Mouse (Mus musculus) cerebellum, postnatal 10 days (tissue): Measurements from ENCODE around the gene Hdac10.

Experiments
- DNase-seq, 2 experiments: peaks; one replicate each; pipeline ENCODE4 v3.0.0; 2021; ENCODE audit warnings: mixed read lengths in 2 of 2

The Hdac10 gene

GRCm38 (mm10) chr15:89147895-89148294 is 19.4 kb upstream of the Hdac10 start:
- DNase-seq, result no peak

GRCm38 (mm10) chr15:89147456-89147855 is 19.0 kb upstream of the Hdac10 start:
- peak in 1 of 2 experiments; percentile 45 for DNase-seq

GRCm38 (mm10) chr15:89147024-89147423 is 18.5 kb upstream of the Hdac10 start:
- peak; percentile 59 to 70 for DNase-seq

- peak; percentile 77 to 79 for DNase-seq
Observed at GRCm38 (mm10) chr15:89146537-89146936, 18.0 kb upstream of the Hdac10 start.

- no peak for DNase-seq
Observed at GRCm38 (mm10) chr15:89145813-89146350, 17.4 kb upstream of the Hdac10 start.

- no peak for DNase-seq
Observed at GRCm38 (mm10) chr15:89144965-89145364, 16.5 kb upstream of the Hdac10 start.

- no peak for DNase-seq
Observed at GRCm38 (mm10) chr15:89143134-89143533, 14.6 kb upstream of the Hdac10 start.

DNA sequence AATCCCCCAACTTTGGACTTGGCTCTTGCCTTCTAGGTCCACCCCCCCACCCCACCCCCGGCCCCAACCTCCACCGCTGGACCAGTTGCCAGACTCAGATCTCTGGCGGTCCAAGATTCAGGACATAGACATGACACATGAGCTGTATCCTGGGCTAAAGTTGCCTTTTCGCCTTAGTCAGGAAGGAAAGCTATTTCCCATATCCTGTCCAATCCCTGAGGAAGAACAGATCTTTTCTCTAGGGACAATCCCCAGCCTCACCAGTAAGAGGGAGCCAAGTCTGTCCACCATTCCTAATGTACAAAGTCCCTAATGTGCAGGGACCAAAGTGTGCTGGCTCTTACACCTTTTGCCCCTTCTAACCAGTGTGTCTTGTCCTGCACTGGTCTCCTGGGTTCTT is 13.4 kb upstream of the Hdac10 start:
- no peak for DNase-seq

GRCm38 (mm10) chr15:89141443-89141842 is 12.9 kb upstream of the Hdac10 start:
- DNase-seq, result no peak

DNA sequence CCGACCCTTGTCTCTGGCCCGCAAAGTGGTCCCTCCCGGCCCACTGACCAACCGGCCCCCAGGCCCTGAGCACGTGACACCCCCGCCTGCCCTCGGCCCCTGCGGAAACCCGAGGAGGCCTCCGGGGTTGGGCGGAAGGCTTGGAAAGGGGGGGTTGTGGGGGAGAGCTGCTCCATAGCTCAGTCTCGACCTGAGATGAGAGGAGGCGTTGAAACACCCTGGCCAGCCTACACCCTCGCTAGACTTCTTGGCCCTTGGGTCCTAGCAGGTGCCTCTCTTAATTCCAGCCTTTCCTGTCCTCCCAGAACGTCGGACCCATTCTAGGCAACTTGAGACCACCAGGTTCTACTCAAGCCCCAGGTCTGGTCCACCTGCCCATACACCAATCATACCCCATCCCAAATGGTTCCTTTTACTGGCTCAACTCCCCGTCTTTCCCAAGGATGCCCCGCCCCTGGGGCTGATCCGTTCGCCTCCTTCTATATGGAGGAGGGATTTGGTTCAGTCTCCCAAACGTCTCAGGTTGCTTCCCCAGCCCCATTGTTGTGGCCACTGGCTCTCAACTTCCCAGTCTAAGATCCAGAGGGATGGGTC is 12.3 kb upstream of the Hdac10 start, which contains the start of gene Mapk12:
Gene Mapk12 (minus strand): TSS at position 45 of the 594 bp plus-strand sequence.
- peak; percentile 59 to 64 for DNase-seq

DNA sequence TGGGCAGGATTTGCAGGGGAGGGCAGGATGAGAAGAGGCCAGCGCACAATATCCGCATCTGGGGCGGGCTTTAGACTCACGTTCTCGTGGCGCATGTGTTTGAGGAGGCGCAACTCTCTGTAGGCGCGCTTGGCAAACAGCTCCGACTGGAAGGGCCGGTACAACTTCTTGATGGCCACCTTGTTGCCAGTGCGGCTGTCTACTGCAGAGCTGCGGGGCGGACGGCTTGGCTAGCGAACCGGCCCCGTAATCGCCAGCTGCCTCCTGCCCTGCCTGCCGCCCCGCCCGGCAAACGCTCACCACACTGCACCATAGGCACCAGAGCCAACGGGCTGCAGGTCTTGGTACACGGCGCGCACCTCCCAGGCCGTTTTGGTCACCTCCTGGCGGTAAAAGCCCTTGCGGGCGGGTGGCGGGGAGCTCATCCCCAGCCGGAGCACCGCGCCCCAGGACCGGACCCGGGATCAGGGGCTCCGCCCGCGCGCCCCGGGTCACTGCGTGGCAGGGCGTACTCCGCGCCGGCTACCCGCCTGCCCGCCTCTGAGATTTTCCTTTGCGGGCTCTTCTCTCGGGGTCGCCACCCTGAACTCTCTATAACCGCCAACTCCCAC is 11.7 kb upstream of the Hdac10 start:
- DNase-seq, result peak; percentile 68 to 70

GRCm38 (mm10) chr15:89138531-89138930 is 10.0 kb upstream of the Hdac10 start:
- DNase-seq, result no peak

- DNase-seq, result no peak
Observed at GRCm38 (mm10) chr15:89138046-89138405, 9.5 kb upstream of the Hdac10 start.

GRCm38 (mm10) chr15:89137378-89138045 is 9.0 kb upstream of the Hdac10 start:
- peak in 1 of 2 experiments; percentile 50 for DNase-seq

DNA sequence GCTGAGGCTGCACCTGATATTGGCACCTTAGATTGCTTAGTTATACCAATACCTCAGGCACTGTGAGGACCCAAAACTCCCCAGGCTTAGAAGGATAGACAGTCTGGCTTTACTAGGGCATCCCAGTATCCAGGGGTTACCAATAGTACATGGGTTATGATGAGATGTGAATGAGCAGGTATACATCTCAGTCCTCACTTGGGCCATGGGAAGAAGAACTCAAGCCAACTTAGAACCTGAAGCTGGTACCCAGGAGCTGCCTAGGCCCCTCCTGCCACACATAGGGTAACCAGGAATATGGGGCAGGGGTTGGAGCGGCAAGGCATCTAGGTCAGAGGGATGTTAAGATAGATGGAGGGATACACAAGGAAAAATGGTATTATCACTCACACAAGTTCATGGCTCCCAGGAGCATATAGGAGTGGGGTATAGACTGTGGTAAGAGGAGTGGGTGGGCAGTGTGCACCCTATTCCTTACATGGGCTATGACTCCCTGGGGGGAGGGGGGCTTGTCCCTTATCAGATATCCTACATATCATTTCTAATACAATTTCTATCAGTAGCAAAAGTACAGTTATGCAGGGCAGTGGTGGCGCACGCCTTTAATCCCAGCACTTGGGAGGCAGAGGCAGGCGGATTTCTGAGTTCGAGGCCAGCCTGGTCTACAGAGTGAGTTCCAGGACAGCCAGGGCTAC is 8.1 kb upstream of the Hdac10 start:
- no peak for DNase-seq

DNA sequence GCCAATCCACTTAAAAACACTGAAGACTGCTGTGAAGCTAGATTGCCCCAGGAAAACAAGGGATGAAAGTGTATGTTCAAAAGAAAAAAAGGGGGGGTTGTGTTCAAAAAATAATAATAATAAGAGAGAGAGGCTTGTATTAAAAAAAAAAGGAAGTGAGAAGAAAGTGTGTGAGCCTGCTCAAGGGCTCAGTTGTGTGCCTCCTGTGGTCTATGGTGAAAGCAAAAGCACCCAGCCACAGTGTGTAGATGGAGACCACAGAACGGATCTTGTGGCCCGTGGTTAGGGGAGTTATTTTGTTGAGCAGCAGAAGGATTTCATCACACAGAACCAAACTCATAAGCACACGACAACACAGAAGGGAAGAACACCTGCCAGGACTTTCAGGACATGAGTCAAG is 2.8 kb upstream of the Hdac10 start:
- no peak for DNase-seq

- no peak for DNase-seq
Observed at GRCm38 (mm10) chr15:89130245-89130644, 1.7 kb upstream of the Hdac10 start.

DNA sequence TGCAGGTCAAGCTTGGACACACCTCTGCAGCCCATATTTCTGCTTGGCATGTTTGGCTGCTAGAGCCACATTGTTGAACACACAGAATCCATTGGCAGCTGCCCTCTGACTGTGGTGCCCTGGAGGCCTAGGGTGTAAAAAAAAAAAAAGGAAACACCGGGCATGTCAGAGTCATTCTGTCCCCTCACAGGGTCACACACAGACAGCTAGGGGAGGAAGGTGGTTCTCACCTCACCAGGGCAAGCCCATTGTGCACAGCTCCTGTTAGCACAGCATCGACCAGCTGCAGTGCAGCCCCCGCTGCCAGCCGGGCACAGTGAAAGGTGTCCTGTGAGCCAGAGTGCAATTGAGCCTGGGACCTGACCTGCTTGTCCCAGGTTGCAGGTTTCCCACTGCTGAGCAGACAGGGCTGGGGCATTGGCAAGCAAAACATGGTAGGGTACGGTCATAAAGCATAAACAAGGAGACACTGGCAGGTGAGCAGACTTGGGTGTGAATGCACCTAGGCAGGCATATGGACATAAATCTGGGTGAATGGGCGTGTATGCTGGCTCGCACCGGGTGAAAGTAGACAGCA is 1.0 kb downstream of the Hdac10 start:
- DNase-seq, result no peak

GRCm38 (mm10) chr15:89126622-89127021 is 1.9 kb downstream of the Hdac10 start:
- DNase-seq, result no peak

- DNase-seq, result no peak
Observed at GRCm38 (mm10) chr15:89125351-89125750, 3.1 kb downstream of the Hdac10 start.

GRCm38 (mm10) chr15:89124312-89124711 is 4.2 kb downstream of the Hdac10 start:
- no peak for DNase-seq

GRCm38 (mm10) chr15:89123595-89123994 is 4.9 kb downstream of the Hdac10 start:
- DNase-seq, result peak; percentile 83 to 84
